Mouse (Mus musculus) G1E-ER4 (cell line): ENCODE data around the gene Reep3. TPM values are rescaled to one million over a fixed set of nuclear protein-coding genes. Genes with fewer than 3 reads are reported as not detected.

Experiments used
- GATA1 ChIP-seq: IDR thresholded peaks from one replicate; pipeline ENCODE4 v1.8.0; 2012; ENCODE audit warnings: low read length, inconsistent platforms
- polyA plus RNA-seq: library from polyadenylated mRNA; stranded (reverse); fragments of >175 nt; gene quantifications from 2 replicates; pipeline ENCODE4 v1.2.3, GENCODE M21; 2012

Gene Reep3
- polyA plus RNA-seq: 1.3 and 1.5 TPM in 2 replicates

- no peak for TF ChIP-seq GATA1
Observed at GRCm38 (mm10) chr10:67096621-67097436, at the start of gene Reep3. TSS of gene Reep3 (minus strand) at chr10:67096945.

- TF ChIP-seq GATA1: no peak
Observed at GRCm38 (mm10) chr10:67145623-67146022, 48.9 kb upstream of the Reep3 start.

GRCm38 (mm10) chr10:67144269-67144668, 47.5 kb upstream of the Reep3 start:
- TF ChIP-seq GATA1: no peak

GRCm38 (mm10) chr10:67143661-67144060, 46.9 kb upstream of the Reep3 start:
- TF ChIP-seq GATA1: no peak

GRCm38 (mm10) chr10:67137437-67137836, 40.7 kb upstream of the Reep3 start:
- TF ChIP-seq GATA1: no peak

GRCm38 (mm10) chr10:67134322-67134721, 37.6 kb upstream of the Reep3 start:
- TF ChIP-seq GATA1: no peak

GRCm38 (mm10) chr10:67131709-67132108, 35.0 kb upstream of the Reep3 start:
- TF ChIP-seq GATA1: no peak

GRCm38 (mm10) chr10:67129531-67129930, 32.8 kb upstream of the Reep3 start:
- TF ChIP-seq GATA1: no peak

GRCm38 (mm10) chr10:67126859-67127758, 30.4 kb upstream of the Reep3 start:
- TF ChIP-seq GATA1: no peak

GRCm38 (mm10) chr10:67126061-67126858, 29.5 kb upstream of the Reep3 start:
- TF ChIP-seq GATA1: no peak

- TF ChIP-seq GATA1: no peak
Observed at GRCm38 (mm10) chr10:67124156-67124555, 27.4 kb upstream of the Reep3 start.

GRCm38 (mm10) chr10:67123756-67124155, 27.0 kb upstream of the Reep3 start:
- no peak for TF ChIP-seq GATA1

GRCm38 (mm10) chr10:67120640-67121039, 23.9 kb upstream of the Reep3 start:
- no peak for TF ChIP-seq GATA1

- no peak for TF ChIP-seq GATA1
Observed at GRCm38 (mm10) chr10:67120180-67120579, 23.4 kb upstream of the Reep3 start.

GRCm38 (mm10) chr10:67119291-67119690, 22.5 kb upstream of the Reep3 start:
- TF ChIP-seq GATA1: no peak

GRCm38 (mm10) chr10:67116251-67116650, 19.5 kb upstream of the Reep3 start:
- no peak for TF ChIP-seq GATA1

GRCm38 (mm10) chr10:67115666-67116091, 18.9 kb upstream of the Reep3 start:
- no peak for TF ChIP-seq GATA1
